Mouse (Mus musculus): ENCODE data around the gene Prdm16.

DNA sequence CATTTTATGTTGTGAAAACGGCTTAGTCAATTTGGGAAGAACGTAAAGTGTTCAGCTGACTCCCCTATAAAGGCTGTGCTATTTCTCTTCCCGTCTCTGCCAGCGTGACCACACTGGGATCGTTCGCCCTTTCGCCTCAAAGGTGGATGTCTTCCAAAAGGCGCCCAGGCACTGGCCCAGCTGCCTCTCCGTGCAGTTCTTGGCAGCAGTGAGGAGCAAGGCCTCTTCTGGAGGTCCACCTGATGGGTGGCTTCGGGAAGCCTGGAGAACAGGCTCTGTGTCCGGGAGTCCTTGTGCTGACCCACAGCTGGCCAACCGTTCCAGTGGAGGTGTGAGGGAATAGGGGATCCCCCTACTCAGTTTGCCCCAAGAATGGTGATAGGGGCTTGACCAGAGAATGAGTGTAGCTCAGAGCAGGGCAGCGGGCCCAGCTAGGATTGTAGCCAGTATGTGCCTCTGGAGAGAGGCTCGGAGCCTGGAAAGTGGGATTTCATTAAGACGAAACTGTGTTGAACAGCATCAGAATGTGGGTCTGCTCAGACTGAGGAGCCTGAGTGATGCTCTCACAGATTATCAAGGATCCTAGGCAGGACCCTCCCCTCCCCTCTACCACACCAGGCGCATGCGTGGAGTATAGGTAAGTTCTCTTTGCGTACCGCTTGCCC lies 12.5 kb upstream of the Prdm16 start:
- TF ChIP-seq CHD2 (IDR thresholded peaks at IDR 0.05; ENCODE audit: low read depth, low read length) (no peak), ZC3H11A (IDR thresholded peaks at IDR 0.05; ENCODE audit: borderline replicate concordance, low read depth, low read length) (no peak), MAFK (IDR thresholded peaks at IDR 0.05; ENCODE audit: insufficient read depth, low read depth, low read length) (no peak)
